Mouse (Mus musculus) liver, postnatal 0 days (tissue): ENCODE results near the gene Heatr5a. TPM values are rescaled to one million over a fixed set of nuclear protein-coding genes. Genes with fewer than 3 reads are reported as not detected.
A peak's percentile ranks its signal among the peaks of the same experiment; 100 is the strongest.

Source experiments
- ATAC-seq: fragments of 200-750 bp; cut with Nextera tagmentation; 2 replicates; pipeline ENCODE4 v1.8.0; 2017; ENCODE audit warnings: mild to moderate bottlenecking, moderate library complexity
- DNase-seq: peaks from one replicate; pipeline ENCODE4 v3.0.0-alpha.2; 2016
- H3K27ac ChIP-seq: fragments of 300-500 bp; sonication (generic); 2 replicates; pipeline ENCODE4 v1.5.1; 2014; ENCODE audit warnings: antibody characterized with exemption, moderate library complexity, mild to moderate bottlenecking, low read depth
- H3K27me3 ChIP-seq: fragments of 300-500 bp; sonication (generic); 2 replicates; pipeline ENCODE4 v1.6.1; 2014; ENCODE audit warnings: low read length, control low read depth, mixed read lengths; ENCODE audit not compliant: insufficient read depth
- H3K36me3 ChIP-seq: fragments of 300-500 bp; sonication (generic); replicated peaks from 2 replicates; pipeline ENCODE4 v1.6.1; 2014; ENCODE audit warnings: mild to moderate bottlenecking, control low read depth, low read length, moderate library complexity, mixed read lengths; ENCODE audit not compliant: insufficient read depth
- H3K4me1 ChIP-seq: fragments of 300-500 bp; sonication (generic); 2 replicates; pipeline ENCODE4 v1.6.1; 2014; ENCODE audit warnings: antibody characterized with exemption, mild to moderate bottlenecking, control low read depth; ENCODE audit not compliant: insufficient read depth
- H3K4me2 ChIP-seq: fragments of 300-500 bp; sonication (generic); 2 replicates; pipeline ENCODE4 v1.6.1; 2014; ENCODE audit warnings: low read depth, mild to moderate bottlenecking, low read length, moderate library complexity, mixed read lengths
- H3K4me3 ChIP-seq: fragments of 300-500 bp; sonication (generic); 2 replicates; pipeline ENCODE4 v1.5.1; 2014; ENCODE audit warnings: low read depth, low read length
- H3K9ac ChIP-seq: fragments of 300-500 bp; sonication (generic); replicated peaks from 2 replicates; pipeline ENCODE4 v1.6.1; 2014; ENCODE audit warnings: mild to moderate bottlenecking, moderate library complexity
- H3K9me3 ChIP-seq: fragments of 300-500 bp; sonication (generic); 2 replicates; pipeline ENCODE4 v1.6.1; 2016; ENCODE audit warnings: mild to moderate bottlenecking, control low read depth, low read length, mixed read lengths
- CTCF ChIP-seq: sonication (generic); IDR thresholded peaks from 2 replicates; pipeline ENCODE4 v1.5.1; 2016; ENCODE audit warnings: antibody characterized with exemption, low read depth
- EP300 ChIP-seq: IDR thresholded peaks from 2 replicates; pipeline ENCODE4 v1.6.1; 2016; ENCODE audit warnings: antibody characterized with exemption, low read depth, mild to moderate bottlenecking
- WGBS: fragments of 180-500 bp; shearing (Covaris S2); extraction: QIAGEN DNeasy Blood & Tissue Kit; methylation state at CpG from one replicate; pipeline ENCODE4 v1.1.7; 2014; ENCODE audit not compliant: insufficient replicate concordance; 5-methylcytosine and 5-hydroxymethylcytosine counted together
- polyA plus RNA-seq: library from polyadenylated mRNA; unstranded; fragments of >200 nt; fragmentation: Nextera tagmentation; extraction: Ambion mirVana; gene quantifications from 2 replicates; pipeline ENCODE4 v1.2.1, GENCODE M21; 2015

The Heatr5a gene
- 1.6 and 2.6 TPM in 2 replicates for polyA plus RNA-seq

DNA sequence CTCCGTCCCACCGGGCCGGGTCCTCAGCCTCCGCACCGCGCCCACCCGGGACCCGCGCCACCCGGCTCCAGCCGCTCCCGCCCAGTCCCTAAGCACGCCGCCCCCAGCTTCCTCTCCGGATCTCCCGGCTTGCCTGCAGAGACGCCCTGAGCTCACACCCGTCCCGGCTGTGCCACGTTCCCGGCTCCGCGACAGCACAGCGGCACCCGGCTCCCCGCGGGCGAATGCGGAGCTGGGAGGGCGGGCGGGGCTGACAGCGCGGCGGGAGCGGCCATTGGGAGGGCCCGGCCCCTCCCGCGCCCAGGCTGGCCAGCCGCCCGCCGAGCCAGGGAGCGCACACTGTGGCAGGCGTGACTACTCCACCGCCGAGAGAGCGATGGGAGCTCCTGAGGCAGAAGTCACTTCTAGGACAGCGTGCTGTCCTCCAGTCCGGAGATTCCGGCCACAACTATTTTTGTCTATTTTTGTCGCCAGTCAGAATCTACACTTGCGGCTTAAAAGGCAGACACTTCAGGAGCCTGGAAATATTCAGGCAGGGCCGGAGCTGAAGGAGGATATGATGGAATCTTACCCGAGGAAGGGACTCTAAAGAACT, at the start of gene Heatr5a:
Gene Heatr5a, minus strand, starts transcription at position 252 of the 595 bp plus-strand sequence.
- peak within 1 kb of the TSS; percentile 74 for H3K4me2 ChIP-seq
- H3K4me1 ChIP-seq: 0 out of 2 replicates have a peak, but pooled peaks cover 11% of the 10 kb centered on the region
- peak within 1 kb of the TSS; percentile 96 for H3K27ac ChIP-seq
- H3K4me3 ChIP-seq: peak within 1 kb of the TSS; percentile 93
- peak within 1 kb of the TSS; percentile 91 for H3K9ac ChIP-seq
- TF ChIP-seq CTCF (no peak; the same call in 1 of the 2 replicates), EP300 (no peak)
- ATAC-seq (peak; percentile 99), DNase-seq (peak; percentile 94)
- no peaks in the 10 kb centered on the region for H3K36me3 ChIP-seq
- H3K9me3 ChIP-seq: 0 out of 2 replicates have a peak, but pooled peaks cover 2% of the 10 kb centered on the region
- under 1% methylated on average over 47 of the region's 53 CpGs for WGBS
- H3K27me3 ChIP-seq: no peaks in the 10 kb centered on the region

DNA sequence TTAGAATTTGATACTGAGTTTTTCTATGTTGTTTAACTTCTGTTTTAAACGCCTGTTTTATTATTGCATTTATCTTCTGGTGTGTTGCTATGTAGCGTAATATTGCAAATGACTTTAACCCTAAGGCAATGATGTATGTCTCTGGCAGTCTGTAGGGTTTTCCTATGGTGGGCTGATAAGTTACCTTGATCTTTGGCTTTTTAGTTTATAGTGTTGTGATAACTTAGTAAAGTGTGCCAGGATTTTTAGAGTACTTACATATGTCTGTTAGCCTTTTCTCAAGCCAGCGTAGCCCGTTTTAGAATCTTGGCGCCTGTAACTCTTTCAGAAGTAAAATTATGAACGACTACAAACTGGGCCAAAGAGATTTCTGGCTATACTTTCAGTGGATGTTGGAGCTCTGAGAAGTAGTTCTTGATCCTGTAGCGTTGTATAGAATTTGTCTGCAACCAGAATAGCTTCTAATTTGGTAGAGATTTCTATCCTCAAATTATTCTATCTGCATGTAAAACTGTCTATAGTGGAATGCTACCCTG, 43.4 kb upstream of the Heatr5a start:
- H3K4me3 ChIP-seq: no peak overlapping the region
- 80% methylated on average over 7 of the region's 7 CpGs for WGBS
- H3K4me1 ChIP-seq: no peaks in the 10 kb centered on the region
- H3K27me3 ChIP-seq: no peaks in the 10 kb centered on the region
- no peak overlapping the region for H3K27ac ChIP-seq
- no peak overlapping the region for H3K9ac ChIP-seq
- H3K9me3 ChIP-seq: no peaks in the 10 kb centered on the region
- no peaks in the 10 kb centered on the region for H3K36me3 ChIP-seq
- no peak for DNase-seq
- H3K4me2 ChIP-seq: no peak overlapping the region
- ATAC-seq: no peak
- TF ChIP-seq EP300 (no peak), CTCF (no peak)

DNA sequence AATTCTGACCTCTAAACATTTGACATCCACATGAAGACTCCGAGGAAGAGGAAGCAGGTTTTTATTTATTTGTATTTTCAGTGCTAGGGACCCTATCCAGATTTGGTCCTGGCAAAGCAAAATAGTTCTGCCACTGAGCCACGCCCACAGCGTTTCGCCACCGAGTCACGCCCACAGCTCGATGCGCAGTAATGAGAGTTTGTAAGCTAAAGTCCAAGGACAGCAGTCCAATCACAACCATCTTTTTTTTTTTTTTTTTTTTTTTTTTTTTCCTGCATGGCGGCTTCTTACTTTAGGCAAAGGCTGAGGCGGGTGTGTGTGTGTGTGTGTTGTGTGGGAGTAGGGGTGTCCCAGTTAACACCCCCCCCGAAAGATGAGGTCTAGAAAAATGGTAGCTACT, 42.9 kb upstream of the Heatr5a start:
- no peak for ATAC-seq
- no peak overlapping the region for H3K27ac ChIP-seq
- no peak for DNase-seq
- H3K4me3 ChIP-seq: no peak overlapping the region
- H3K4me1 ChIP-seq: no peaks in the 10 kb centered on the region
- TF ChIP-seq CTCF (no peak), EP300 (no peak)
- 73% methylated on average over 11 of the region's 11 CpGs for WGBS
- H3K4me2 ChIP-seq: no peak overlapping the region
- no peak overlapping the region for H3K9ac ChIP-seq
- no peaks in the 10 kb centered on the region for H3K9me3 ChIP-seq
- no peaks in the 10 kb centered on the region for H3K27me3 ChIP-seq
- H3K36me3 ChIP-seq: no peaks in the 10 kb centered on the region

DNA sequence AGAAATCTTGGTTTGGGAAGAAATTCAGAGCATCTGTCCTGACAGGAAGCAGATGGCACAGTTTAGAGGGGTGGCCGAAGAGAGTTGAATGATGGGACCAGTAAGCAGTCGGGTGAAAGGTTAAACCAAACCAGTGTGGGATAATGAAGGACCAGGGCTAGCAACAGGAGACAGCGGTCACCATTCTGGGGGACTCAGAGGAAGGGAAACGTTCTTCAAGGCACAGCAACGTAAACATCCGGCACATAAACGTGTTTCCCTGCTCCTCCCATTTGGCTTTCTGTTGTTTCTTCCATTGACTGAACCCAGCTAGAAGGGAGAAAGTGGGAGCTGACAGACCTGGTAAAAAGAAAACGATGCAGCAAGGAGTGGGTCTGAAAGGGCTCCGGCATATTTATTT, 42.2 kb upstream of the Heatr5a start:
- no peaks in the 10 kb centered on the region for H3K27me3 ChIP-seq
- H3K9ac ChIP-seq: no peak overlapping the region
- no peaks in the 10 kb centered on the region for H3K36me3 ChIP-seq
- H3K9me3 ChIP-seq: no peaks in the 10 kb centered on the region
- no peak for TF ChIP-seq CTCF
- no peak for TF ChIP-seq EP300
- H3K4me3 ChIP-seq: no peak overlapping the region
- no peak for ATAC-seq
- no peaks in the 10 kb centered on the region for H3K4me1 ChIP-seq
- H3K27ac ChIP-seq: no peak overlapping the region
- H3K4me2 ChIP-seq: no peak overlapping the region
- WGBS: 41% methylated on average over 9 of the region's 9 CpGs
- no peak for DNase-seq

DNA sequence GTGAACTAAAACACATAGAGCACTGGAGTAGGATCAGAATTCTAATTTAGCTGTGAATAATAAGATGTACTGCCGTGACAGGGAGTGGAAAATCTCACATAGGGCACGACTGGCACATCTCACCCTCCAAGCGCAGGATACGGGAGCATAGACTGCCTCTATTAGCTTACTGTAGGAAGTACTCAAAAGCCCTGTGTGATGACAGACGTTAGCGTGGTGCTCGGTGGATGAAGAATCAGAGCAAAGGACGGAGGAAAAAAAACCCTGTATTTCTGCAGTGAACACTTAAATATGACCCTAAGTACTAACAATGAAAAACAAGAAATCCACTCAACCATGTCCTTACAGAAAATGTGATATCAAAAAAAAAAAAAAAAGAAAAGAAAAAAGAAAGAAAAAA, 41.0 kb upstream of the Heatr5a start:
- Histone ChIP-seq H3K4me3 (no peak overlapping the region), H3K9me3 (no peaks in the 10 kb centered on the region), H3K27me3 (no peaks in the 10 kb centered on the region), H3K36me3 (no peaks in the 10 kb centered on the region), H3K4me2 (no peak overlapping the region), H3K9ac (no peak overlapping the region), H3K4me1 (no peaks in the 10 kb centered on the region), H3K27ac (no peak overlapping the region)
- ATAC-seq (no peak), DNase-seq (no peak)
- 76% methylated on average over 8 of the region's 8 CpGs for WGBS
- no peak for TF ChIP-seq EP300
- TF ChIP-seq CTCF: no peak

DNA sequence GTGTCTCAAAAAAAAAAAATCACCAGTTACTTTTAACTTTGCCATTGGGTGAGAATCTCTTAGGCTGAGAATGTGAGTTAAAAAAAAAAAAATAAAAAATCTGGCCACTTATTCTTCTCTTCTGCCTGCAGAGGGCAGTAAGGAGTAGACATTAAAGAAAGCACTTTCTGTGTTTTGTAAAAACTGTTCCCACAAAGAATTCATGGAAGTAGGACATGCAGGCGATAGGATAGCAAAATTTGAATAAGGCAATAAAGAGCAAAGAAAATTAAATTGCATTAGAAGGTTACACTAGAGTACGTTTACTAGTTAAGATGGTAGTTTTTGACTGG, 39.5 kb upstream of the Heatr5a start:
- no peak overlapping the region for H3K27ac ChIP-seq
- H3K27me3 ChIP-seq: no peaks in the 10 kb centered on the region
- no peak overlapping the region for H3K9ac ChIP-seq
- H3K9me3 ChIP-seq: no peaks in the 10 kb centered on the region
- 0 out of 2 replicates have a peak, but pooled peaks cover 3% of the 10 kb centered on the region for H3K4me1 ChIP-seq
- no peak overlapping the region for H3K4me3 ChIP-seq
- no peaks in the 10 kb centered on the region for H3K36me3 ChIP-seq
- no peak overlapping the region for H3K4me2 ChIP-seq
- 52% methylated on average over 2 of the region's 2 CpGs for WGBS
- ATAC-seq: no peak
- TF ChIP-seq EP300 (no peak), CTCF (peak; percentile 54)
- no peak for DNase-seq
